Mouse (Mus musculus): ENCODE measurements around the gene Erg.

Gene Erg

DNA sequence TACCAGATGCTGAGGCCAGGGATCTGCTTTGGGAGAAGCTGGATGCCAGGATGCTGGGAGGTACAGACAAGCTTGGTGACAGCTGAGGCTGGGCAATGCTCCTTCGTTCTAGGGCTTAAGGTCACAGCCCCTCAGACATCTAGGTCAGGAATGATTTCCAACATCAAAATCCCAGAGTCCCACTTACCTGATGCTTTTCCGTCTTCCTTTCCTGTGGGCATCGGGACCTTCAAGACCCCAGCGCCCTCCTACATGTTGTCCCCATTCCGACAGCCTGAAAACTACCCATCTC lies at the start of gene Erg:
TSS of gene Erg (minus strand) at position 283 of the 292 bp plus-strand sequence.
- DNase-seq (ENCODE audit: low spot score in 2 of 2) = no peak

DNA sequence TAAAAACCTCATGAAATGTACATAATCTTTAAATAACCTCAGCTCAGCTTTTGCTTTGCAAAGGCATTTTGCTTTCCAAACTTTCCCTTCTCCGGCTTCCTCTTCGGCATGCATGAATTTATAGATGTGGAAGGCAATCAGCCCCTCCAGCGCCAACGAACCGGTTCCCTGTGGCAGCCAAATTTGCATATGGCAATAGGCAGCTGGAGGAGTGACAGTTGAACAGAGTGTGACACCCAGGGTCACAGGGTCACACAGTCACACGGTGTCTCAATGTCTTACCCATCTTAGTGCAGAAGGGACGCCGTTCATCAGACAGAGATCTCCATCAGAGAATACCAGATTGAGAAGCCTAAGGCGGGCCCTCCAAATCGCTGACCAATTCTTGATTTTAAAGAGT lies 45.4 kb upstream of the Erg start:
- DNase-seq (ENCODE audit: low spot score in 2 of 2) = no peak

DNA sequence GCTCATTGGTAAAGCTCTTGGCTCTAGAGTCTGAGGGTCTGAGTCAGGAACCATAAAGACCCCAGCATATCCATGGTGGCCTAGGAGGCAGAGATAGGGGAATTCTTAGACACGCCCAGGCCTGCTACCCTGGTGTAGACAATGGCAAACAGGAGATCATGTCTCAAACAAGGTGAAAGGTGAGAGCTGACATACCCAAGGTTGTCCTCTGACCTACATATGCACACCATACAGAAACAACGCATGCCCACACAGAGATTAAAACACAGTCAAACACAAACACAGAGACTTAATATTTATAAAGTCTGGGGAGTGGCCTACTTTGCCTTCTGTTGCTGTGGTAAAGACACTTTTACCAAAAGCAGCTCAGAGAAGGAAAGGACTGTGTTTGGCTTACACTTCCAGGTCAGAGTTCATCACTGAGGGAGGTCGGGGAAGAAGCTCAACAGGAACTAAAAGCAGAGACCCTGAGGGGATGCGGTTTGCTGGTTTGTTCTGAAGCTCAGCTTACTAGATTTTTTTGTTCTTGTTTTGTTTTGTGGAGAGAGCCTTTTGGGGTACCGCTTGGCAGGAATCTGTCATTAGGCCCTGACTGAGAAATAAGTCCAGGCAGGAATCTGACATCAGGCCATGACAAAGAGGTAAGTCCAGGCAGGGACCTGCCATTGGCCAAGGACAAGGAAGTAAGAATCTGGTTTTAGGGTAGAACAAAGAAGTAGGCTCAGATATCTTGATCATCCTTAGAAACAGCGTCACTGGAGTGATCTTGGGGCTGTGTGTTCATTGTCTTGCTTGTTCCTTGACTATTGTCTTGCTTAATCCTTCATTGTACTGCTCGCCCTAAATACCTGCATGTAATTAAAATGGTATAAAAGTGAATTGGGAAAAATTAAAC lies 37.7 kb upstream of the Erg start:
- no peak for DNase-seq (ENCODE audit: low spot score in 2 of 2)

DNA sequence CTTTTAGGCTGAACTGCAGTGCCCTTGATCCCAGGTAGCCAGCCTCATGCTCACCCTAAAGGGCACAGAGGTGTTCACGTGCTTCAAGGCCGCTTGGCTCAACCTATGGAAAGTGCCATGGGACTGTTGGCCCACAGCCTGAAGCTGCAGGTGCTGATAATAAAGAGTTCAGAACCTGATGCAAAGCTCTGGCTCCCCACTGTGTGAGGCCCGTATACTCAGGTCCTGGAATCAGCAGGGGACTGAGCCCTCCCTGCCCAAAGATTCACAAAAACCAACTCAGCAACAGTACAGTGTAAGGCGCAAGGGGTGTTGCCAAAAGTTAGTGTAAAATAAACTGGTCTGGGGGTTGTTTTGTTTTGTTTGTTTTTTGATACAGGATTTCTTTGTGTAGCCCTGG lies 36.7 kb upstream of the Erg start:
- DNase-seq (ENCODE audit: low spot score in 2 of 2) = no peak

DNA sequence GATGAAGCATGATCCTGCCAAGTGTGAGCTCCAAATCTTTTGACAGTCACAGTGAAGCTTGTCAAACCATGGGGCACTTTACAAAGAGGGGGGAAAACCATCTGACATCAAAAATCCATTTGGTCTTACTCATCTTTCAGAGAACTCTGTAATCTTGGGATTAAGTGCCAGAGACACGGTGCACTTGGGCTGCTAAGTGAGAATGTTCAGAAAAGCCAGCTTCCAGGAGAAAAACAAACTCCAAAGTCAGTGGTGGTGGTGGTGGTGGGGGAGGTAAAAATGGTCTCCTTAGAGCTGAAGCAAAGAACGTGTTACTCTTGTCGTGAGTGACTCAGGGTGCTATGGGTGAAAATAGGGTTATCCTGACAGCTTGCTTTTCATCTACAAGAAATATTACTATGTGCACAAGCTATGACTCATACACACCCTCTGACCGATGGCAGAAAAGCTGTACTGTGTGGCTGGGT lies 33.5 kb upstream of the Erg start:
- DNase-seq (ENCODE audit: low spot score in 2 of 2) = no peak

DNA sequence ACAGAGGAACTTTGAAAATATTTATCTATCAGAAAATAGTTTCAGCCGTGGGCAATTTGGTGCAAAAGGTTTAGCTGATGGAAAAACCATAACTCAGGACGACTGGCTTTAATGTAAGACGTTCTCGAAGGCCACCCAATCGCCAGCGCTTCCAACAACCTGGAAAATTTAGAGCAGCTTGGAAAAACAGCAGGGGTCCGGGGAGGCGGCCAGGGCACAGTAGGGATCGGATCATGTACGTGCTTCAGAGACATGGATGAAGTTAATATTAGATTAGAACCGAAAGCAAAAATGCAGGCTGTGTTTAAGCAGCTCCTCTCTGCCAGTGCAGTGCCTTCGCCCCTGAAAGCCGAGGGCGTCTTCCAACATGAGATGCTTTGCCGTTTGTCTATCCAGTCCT lies 31.8 kb upstream of the Erg start:
- DNase-seq (ENCODE audit: low spot score in 2 of 2) = no peak

DNA sequence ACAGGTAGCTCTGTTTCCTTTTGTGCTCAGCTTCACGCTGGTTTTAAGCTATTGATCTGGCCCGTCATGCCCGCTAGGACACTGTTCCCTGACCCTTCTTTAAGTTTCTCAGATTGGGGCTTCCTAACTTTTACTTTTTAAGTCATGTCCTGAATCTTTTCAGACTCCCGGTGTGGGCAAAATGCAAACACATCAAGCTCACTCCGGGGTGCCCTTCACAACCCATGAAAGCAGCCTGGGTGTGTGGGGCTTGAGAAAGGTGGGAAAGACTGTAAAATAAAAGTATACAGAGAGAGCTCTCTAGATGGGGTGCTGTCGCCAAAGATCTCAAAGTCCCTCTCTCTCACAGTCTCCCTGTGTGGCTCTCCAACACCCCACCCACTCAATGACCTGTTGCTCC lies 31.3 kb upstream of the Erg start:
- DNase-seq (ENCODE audit: low spot score in 2 of 2) = no peak

DNA sequence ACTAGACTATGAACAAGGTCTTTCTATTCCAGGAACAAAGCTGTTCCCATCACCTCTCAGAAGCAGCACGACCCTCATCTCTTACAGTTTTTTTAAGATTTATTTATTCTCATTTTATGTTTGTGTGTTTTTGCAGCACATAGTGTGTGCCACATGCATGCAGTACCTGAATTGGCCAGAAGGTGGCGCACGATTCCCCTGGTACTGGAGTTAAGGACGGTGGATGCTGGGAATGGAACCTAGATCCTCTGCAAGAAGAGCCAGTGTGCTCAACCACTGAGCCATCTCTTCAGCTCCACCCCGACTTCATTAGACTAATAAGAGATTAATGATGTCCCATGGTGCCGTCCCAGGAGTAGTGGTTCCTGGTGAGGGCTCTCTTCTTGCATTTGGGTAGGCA lies 29.2 kb upstream of the Erg start:
- DNase-seq (ENCODE audit: low spot score in 2 of 2) = no peak

DNA sequence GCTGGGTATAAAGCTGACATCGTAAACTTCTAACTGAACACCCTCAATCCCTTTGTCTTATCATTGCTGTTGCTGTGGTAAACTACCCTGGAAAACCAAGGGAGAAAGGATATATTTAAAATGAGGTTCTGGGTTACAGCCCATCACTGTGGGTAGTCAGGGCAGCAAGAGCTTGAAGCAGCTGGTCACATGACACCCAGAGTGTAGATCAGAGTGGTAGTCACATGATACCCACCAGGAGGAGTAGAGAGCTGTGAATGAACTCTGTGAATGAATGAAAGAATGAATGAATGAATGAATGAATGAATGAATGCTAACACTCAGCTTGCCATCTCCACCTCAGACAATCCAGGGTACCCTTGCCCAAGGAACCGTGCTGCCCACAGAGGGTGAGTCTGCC lies 28.1 kb upstream of the Erg start:
- DNase-seq (ENCODE audit: low spot score in 2 of 2) = no peak

DNA sequence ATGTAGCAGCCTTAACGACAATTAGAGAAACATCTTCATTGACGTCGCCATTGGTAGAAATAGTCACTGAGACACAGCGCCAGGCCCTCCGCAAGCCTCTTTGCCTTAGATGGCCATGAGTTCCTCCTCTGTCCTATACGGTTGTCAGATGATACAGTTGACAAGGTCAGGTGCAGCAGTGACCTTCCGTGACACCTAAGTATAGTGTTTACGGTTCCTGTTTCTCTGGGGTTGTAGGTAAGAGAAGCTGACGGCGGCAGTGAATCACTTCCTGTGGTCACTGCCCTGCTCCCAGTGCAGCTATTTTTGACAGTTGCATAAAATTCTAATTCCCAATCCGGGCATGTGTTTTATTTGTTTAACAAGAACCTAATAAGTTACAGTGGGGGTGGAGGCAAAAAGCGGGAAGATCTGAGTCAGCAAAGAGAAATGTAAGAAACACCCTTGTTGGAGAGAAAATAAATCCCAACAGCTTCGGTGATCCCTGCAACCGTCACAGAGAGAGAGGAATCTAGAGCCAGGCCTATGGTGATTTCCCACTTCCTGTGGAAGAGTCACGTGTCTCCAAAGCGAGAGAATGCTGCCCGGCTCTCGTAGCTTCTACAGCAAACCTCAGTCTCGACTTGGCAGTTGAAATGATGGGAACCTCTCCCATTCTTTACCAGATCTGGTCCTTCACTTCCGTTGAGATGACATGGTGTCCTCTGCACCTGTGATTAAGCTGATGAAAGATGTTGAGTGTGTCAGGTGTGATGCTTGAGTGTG lies 25.8 kb upstream of the Erg start:
- no peak for DNase-seq (ENCODE audit: low spot score in 2 of 2)

DNA sequence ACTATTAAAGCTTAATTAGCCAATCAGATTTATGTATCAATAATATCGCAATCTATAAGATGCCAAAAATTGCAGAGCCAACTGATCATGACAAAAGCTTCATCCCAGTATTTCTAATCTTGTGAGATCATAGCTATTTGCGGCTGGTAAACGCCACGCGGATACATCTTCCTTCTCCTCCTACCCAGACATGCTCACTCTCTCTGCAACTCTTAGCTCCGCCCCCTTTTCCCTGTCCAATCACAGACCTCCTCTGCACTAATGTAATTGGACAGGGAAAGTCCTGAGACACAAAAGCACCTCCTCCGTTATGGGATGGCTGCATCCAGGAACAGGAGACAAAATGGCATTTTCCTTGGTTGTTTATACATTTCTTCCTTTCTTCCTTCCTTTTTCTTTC lies 22.2 kb upstream of the Erg start:
- no peak for DNase-seq (ENCODE audit: low spot score in 2 of 2)

DNA sequence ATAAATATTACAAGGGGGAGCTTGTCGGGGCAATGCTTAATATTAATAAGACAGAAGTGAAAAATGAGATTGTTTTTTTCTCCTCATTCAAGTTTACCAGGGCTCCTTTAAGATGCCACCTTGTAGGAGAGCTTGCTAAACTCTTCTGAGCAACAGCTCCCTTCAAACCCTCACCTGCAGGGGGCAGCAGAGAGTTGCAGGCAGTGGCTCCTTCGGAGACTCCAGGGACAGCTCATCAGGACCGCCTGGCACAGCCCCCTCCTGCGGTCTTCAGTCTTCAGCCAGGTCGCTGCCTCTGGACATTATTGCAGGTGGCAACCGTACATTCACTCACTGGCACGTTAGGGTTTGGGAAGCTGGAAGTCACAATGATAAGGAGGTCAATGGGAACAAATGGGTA lies 18.9 kb upstream of the Erg start:
- peak in 1 of 2 experiments; percentile 64 for DNase-seq (ENCODE audit: low spot score in 2 of 2)

DNA sequence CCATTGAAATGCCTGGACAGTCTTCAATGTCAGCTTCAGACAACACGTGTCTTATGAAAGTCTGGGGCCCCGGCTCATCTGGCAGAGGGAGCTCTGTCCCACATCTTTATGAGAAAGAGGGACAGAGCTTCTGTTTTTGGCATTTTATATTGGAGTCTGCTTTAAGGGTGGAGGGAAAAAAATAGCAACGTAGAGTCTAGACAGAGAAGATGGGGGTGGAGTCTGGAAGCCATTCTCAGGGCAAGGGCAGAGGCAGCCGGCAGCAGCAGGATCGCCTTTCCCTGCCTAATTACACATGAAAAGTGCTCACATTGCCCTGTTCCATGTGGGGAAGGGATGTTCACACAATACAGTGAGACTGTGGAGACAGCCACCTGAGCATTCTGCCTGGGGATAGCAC lies 16.1 kb upstream of the Erg start:
- no peak for DNase-seq (ENCODE audit: low spot score in 2 of 2)

DNA sequence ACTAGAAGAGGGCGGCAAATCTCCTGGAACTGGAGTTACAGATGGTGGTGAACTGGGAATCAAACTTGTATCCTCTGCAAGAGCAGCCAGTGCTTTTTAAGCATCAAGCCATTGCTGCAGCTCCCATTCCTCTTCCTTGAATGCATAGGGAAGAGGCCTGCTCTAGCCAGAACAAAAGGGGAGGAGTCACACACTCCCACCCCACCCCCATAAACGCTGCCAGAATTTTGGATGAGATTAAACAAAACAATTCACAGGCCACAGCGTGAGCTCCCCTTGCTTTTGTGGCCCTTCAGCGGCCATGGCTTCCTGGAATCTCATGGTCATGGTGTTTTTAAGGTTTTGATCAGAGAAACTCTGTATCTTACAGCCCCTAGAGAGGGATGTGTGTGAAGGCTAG lies 15.4 kb upstream of the Erg start:
- DNase-seq (ENCODE audit: low spot score in 2 of 2) = no peak

DNA sequence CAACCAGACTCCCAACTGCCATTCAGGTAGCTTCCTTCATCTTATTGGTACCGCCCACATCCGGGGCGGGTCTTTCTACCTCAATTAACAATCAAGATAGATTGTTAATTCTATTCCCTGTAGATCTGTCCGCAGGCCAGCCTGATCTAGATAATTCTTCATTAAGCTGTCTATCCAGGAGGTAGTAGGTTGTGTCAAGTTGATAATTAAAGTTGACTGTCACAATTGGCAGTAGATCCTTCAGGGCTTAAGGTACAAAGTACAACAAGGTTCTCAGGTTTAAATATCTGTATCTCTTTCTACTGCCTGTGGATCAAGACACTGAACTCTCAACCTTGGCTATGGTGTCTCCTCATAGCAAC lies 14.8 kb upstream of the Erg start:
- DNase-seq (ENCODE audit: low spot score in 2 of 2) = no peak

DNA sequence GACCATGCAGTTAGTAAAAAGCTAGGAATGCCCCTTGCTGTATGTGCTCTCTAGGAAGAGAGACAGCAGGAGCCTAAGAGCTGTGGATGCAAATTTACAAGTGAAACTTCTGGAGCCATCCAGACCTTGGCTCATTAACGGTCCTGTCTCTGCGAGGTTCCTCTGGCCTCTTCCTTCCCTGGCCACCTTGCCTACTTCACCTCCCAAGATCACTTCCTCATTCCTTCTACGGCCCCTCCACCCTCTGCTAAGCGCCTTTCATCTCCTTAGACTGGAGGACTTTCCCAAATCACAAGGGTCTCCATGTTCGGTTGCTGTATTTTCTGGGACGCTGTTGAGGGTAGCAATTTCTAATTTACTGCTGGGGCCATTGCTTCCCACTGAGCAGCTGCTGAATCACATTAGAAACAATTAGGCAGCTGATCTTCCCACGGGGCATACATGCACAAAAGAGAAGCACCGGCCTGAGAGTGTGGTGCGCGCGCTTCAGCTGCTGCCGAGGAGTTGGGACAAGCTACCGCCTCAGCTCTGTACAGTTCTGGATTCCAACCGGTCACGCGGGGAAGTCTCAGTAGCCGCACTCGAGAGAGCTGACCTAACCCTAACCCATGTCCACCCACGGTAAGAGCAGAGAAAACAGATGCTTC lies 14.3 kb upstream of the Erg start:
- no peak for DNase-seq (ENCODE audit: low spot score in 2 of 2)

DNA sequence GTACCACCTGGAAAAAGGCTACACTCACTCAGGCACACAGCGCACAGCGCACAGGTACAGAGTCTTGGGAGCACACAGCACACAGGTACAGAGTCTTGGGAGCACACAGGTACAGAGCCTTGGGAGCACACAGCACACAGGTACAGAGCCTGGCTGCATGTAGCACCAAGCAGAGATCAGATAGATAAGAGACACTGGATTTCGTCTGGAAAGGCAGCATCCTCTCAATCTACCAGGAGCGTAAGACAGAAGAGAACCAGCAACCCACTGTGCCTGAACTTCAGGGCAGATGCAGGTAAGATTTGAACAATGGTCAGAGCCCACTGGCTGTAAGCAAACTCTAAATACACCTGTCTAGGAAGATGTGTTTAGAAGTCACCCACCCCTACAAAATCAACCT lies 12.5 kb upstream of the Erg start:
- DNase-seq (ENCODE audit: low spot score in 2 of 2) = no peak

DNA sequence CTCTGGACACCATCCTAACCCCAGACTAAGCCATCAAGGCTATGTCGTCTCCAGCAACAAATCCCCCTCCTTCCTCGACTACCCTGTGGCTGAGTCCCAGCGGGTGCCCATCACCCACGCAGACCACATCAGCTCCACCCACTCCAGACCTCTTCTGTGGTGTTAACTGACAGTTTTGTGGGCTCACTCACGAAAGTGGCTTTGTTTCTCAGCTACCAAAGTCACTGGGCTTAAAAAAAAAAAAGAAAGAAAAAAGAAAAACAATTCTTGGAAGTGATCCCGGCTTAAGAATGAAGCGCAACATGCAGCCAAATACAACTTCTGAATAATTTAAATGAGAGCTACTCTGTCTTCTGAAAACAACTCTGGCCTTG lies 11.2 kb upstream of the Erg start:
- no peak for DNase-seq (ENCODE audit: low spot score in 2 of 2)

DNA sequence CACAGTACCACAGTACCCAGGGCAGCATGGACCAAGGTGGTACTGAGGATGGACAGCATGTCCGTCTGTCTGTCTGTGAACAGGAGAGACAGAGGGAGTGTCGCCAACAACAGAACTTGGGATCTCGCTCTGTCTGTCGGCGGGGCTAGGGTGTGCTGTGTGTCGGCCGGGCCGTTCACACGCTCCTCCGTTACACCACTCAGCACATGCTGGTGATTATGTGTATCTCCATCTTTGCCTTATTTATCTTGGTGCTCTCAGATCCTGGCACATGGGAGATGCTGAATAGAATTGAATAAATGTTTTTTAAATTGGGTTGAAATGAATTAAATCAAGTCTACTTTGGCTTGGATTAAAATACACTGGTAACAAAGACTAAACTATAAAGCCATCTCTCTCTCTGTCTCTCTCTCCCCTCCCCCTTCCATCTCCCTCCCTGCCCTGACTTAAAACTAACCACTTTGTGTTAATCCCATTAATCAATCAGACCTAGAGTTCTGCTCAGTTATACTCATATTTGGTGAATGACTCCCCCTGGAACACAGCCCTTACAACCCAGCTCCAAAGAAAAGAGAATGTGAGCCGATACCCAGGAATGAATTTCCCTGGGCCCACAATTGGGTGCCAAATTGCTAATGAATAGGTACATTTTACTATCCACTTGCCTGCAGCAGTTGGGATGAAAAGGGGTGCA lies 10.6 kb upstream of the Erg start:
- DNase-seq (ENCODE audit: low spot score in 2 of 2) = no peak

DNA sequence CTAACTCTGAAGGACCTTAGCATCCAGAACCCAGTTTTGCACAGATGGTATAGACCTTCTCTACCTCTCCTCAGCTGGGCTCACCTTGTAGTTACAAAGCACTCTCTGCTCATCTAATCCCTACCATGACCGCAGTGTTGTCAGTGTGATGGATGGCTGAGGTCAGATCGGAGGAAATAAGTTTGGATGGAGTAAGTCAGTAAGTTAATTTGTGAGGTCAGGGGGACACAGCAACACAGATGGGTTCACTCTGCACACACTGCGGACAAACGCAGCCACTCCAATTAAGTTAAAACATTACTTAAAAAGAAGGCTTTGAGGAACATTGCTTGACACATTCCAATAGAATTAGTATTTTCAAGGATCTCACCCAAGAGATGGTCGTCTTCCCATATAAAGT lies 2.5 kb upstream of the Erg start:
- no peak for DNase-seq (ENCODE audit: low spot score in 2 of 2)

DNA sequence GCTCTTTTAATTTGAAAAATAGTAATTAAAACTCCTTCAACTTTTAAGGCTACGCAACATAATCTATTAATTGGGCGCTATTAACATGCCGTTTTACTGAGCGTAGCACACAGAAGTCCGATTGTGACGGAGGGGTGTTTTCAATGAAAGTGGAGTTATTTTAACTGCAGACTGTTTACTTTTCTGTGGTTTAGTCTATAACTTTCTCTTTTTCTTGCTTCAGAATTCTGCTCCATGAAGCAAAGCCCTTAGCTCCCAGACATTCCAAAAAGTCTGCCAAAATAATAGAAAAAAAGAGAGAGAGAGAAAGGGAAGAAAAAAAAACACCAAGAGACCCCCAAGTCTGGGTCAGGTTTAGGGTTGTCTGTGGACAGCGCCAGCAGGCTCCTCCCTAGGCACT lies 333 bp upstream of the Erg start:
- no peak for DNase-seq (ENCODE audit: low spot score in 2 of 2)

DNA sequence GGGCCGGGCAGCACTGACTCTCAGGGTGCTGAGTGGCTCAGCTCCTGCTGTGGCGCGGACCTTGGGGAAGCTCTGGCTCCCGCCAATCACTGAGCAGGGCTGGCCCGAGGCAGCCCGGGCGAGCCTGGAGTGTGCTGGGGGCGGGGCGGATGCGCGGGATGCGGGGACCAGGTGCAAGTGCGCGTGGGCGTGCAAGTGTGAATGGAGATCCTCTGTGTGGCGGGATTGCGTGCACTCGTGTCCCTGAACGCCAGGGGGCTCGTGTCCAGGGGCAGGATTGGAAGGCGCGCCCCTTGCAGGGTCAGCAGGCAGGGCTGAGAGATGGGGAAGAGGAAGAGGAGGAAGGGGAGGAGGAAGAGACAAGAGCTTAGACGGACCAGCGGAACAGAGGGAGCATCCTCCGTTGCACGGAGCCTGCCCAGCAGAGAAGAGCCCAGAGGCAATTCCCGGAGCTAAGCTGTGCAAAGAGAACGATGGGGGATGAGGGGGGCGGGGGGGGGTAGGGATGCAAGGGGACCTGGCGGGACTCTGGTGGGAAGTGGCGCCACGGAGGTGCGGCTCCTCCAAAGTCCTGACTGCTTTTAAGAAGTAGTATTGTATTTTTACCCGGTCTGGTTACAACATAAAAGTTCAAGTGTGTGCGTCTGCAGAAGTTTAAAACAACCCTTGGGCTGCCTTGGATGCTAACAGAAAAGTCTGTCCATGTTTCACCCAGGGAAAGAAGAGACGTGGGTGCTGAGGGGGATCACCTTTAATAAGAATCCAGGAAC lies 667 bp downstream of the Erg start:
- peak in 1 of 2 experiments; percentile 23 for DNase-seq (ENCODE audit: low spot score in 2 of 2)

Data from left cerebral cortex, adult 9 months (tissue).